Mouse (Mus musculus) left cerebral cortex, adult 11 months (tissue): ENCODE results near the gene Mad1l1.
"Not testable (repeated sequence)": the region's sequence is repeated elsewhere in the genome, so short reads cannot be mapped to it uniquely, and the experiment has no call there.

Experiments
- DNase-seq: peaks from one replicate; pipeline ENCODE4 v3.0.0; 2022; ENCODE audit warnings: low spot score

Gene Mad1l1

DNA sequence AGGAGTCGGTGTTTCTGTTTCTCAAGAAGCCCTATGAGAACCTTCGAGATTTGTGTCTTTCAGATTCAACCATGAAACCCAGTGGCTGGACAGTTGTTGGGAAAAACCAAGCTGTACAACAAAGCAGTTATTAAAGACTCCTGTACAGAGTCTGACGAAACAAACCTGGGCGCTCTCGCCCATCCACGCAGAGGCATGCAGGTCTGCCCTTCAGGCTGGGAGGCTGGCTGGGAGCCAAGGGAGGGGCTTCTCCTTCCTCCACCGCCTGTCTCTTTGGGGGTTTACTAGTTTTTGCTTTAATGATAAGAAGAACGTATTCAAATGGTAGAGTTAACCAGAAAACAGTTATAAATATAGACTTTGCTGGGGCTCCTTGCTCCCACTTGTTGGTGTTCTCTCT lies 314.5 kb downstream of the Mad1l1 start:
- DNase-seq: no peak

DNA sequence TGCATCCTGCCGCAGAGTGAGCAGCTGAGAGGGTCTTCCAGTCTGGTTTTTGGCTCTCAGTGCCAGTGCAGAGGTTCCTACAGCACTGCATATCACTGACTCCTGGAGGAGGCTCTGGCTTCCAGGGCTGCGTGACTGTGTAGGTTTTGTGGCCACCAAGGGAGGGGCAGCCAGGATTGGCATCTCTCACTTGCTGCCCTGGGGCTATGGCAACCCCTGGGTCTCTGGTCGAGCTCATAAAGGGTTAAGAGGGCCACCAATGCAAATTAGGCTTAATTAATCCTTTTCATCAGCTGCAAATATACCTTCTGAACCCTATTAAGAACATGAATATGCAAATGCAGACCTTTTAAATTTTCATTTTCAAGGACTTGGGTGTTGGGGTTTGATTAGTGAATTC lies 318.8 kb downstream of the Mad1l1 start:
- no peak for DNase-seq

DNA sequence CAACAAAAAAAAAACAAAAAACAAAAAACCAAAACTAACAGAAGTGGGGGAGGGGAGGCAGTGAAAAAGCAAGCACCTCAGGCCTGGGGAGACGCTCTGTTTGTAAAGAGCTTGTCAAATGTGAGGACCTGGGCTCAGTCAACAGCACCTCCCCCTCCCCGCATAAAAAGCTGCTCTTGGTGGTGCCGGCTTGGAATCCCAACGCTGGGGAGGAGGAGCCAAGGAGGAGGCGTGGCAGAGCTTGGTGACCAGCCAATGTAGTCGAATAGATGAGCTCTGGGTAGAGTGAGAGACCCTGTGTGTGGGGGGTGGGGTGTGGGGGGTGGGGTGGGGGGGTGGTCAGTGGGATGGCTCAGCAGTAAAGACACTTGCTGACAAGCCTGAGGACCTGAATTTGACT lies 322.4 kb downstream of the Mad1l1 start:
- no peak for DNase-seq

DNA sequence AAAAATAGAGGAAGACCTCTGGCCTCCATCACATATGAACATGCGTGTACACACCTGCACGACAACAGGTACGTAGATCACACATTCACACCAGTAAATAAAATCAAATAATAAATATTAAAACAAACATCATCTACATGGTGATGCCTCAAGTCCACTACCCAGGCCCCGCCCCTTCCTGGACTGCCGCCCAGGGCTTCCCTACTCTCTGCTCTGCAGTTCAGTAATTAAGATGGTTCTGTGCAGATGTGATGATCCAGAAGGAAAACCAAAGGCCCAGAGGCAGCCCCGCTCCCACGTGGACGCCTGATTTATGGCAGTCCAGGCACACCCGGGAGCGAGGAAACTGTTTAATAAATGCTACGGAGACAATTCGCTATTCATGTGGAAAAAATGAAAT lies 323.0 kb downstream of the Mad1l1 start:
- not testable (repeated sequence) for DNase-seq

DNA sequence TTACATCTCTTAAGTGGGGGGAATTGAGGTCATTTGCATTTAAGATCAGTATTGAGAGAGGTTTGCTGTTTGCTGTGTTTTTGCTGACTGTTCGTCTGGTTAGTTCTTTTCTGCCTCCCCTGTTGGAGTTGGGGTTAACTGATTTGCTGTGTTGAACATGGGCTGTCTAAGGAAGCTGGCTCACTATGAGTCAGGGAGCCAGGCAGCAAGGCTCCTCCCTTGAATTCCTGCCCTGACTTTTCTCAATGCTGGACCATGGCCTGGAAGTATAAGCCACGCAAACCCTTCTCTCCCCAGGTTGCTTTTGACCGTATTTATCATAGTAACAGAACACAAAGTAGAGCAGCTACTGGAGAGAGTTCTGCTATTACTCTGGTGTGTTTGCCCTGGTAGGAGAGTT lies 329.8 kb downstream of the Mad1l1 start:
- DNase-seq: no peak

DNA sequence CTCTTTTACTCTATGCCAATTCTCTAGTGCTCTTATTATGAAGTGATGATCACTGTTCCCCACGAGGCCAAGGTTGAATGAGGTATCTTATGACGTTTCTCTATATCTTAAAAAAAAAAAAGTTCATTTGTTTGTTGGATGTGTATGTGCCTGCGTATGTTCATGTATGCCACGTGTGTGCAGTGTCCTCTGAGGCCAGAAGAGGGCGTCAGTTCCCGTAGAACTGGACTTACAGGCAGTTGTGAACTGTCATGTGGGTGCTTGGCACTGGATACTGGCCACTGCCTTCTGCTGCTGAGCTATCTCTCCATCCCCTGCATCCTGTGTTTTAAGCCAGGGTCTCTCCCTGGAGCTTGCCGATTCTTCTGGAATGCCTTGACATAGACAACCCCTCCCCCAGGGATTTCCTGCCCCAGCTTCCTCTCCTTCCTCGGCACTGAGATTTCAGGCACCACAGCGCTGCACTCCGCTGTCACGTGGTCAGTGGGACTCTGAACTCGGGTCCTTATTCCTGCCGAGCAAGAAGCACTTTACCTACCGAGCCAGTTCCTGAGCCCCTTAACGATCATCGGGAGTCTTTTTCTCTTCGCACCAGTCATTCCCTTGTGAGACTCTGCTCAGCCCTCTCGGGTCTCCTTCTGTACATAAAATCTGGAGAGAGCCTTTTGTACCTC lies 336.1 kb downstream of the Mad1l1 start:
- no peak for DNase-seq

DNA sequence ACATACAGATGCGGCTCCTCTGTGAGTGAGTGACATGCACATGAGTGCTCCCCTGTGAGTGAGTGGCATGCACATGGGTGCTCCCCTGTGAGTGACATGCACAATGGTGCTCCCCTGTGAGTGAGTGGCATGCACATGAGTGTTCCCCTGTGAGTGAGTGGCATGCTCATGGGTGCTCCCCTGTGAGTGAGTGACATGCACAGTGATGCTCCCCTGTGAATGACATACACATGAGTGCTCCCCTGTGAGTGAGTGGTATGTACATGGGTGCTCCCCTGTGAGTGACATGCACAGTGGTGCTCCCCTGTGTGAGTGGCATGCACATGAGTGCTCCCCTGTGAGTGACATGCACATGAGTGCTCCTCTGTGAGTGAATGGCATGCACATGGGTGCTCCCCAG lies 339.4 kb downstream of the Mad1l1 start:
- no peak for DNase-seq

DNA sequence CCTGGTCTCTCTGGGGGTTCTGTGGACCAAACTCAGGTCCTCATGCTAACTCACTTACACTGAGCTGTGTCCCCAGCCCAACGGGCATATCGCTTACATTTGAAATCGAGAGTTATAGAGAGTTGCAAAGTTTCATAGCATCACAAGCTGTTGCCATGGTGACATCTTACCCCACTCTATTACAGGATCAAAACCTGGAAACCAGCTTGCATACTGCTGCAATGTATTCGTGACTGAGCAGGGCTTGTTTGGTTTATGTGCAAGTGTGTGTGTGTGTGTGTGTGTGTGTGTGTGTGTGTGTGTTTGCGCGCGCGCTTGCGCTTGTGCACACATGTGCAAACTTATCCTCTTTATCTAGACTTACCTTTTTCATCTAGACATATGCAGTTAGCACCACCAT lies 342.0 kb downstream of the Mad1l1 start:
- DNase-seq: peak; percentile 21

DNA sequence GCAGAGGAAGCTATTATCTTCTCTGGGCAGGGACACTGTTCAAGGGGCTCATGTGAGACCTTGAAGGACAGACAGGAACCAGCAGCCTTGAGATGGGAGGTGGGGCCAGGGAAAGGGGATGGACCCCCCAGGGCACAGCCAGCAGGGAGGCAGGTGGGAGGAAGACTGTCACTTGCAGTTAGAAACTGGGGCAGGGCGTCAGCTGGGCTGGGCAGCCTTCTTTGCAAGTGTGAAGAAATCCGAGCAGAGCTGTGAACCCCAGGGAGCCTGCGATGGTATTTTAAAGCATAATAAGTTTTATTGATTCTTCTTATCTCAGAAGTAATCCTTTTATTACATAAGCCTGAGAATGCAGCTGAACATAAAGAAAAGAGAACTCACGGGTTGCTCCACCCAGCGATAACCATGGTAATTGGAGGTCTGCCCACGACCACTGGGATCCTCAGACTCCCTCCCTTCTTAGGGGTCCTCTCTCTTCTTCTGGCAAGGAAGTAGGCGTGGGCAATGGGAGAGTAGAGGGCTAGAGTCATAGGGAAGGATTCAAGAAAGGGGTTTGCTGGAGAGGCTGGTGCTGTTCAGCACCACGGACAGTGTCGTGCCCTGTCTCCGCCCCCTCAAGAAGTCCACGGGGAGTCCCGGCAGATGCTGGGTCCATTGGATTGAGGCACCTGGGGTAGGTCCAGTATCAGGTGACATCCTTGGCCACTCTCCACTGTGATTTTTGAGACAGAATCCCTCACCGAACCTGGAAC lies 342.7 kb downstream of the Mad1l1 start:
- no peak for DNase-seq

DNA sequence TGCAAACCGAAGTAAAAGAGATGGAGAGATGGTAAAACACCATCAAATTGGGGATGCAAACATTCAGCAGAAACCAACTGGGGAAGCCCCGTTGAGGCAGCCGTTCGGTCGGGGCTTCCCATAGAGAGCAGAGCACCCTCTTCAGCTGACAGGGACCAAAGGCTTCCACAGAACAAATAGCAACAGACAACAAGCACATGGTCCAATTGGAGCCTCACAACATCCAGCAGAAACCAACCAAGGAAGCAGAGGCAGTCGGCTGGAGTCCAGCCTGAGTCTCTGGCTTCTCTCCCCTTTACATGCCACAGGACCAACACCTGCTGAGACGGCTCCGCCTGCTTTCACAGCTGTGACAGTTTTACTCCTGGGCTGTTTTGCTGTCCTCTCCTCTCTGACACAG lies 343.9 kb downstream of the Mad1l1 start:
- DNase-seq: no peak

DNA sequence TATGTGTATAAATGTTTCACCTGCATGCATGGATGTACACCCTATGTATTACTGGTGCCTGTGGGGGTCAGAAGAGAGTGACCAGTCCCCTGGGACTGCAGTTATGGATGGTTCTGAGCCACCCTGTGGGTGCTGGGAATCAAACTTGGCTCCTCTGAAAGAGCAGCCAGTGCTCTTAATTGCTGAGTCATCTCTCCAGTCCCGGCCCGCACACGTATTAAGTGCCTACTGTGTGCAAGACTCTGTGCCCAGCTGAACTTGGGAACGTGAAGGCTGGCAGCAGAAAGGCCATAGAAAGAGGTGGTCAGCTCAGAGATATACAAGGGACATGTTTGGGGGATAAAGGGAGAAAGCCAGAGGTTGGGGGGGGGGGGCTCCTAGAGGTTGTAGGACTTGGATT lies 344.8 kb downstream of the Mad1l1 start:
- DNase-seq: no peak

DNA sequence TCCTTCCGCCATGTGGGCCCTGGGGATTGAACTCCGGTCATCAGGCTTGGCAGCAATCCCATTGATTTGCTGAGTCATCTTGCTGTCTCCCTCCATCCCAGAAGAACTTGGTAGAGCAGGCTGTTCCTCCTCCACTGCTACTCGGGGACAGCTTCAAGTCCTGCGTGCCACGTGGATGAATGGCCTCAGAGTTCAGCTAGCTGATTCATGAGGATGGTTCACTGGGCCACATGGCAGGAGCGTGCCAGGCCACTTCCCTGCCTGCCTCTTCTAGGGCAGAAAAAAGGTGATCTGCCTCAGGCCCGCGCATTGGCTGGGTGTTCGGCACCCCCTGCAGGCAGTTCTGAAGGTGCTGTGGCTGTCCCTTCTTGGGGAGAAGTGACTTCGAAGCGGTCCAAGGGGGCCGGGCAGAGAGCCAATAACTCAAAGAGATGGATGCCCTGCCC lies 351.1 kb downstream of the Mad1l1 start:
- DNase-seq: no peak

DNA sequence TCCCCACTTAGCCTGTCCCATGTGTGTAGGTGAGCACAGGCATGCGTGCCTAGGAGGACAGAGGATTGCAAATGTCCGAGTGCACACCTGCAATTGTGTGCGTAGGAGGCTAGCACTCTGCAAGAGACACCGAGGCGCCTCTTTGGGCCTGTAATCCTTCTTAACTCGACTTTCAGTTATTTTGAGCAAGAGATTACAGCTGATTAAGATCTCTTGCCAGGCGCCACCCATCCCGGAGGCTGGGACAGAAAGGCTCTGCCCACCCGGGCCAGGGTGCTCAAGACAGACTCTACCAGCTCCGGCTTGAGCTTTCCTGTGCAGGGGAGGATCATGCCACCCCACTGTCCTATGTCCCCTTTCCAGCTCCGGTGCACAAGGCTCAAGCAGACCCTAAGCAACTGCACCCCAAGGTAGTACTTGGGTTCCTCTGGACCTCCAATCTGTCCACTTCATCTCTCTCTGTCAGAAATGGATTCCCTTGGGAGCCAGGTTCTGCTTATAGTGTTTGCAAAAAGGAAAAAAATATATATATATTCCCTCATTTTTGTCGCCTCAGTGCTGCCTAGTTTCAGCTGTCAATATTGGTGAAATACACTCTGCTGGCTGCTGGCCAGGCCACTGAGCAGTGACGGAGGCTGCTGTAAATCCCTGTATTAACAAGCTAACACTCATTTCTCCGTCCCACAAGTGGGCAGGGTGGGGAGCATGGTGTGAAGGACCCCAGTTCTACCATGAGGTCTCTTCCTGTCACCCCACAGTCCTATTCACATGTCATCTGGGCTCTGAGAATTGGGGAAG lies 352.0 kb downstream of the Mad1l1 start:
- DNase-seq: no peak

DNA sequence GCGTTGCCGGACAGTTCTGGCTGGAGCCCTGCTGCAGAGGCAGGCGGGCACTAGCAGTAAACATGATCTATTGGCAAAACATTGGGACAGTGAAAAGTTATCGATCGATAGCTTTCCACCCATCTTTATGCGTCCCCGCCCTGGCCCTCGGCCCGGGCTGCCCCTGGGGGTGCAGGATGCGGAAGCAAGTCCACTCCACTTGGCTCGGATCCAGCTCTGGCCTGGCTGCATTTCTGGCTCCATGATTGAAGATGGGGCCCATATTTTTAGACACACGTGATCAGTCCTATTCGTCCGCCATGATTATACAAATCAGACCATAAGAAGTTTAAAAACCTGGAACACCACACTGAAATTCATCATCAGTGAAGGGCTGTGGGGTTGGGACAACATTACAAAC lies 355.8 kb downstream of the Mad1l1 start:
- DNase-seq: no peak

DNA sequence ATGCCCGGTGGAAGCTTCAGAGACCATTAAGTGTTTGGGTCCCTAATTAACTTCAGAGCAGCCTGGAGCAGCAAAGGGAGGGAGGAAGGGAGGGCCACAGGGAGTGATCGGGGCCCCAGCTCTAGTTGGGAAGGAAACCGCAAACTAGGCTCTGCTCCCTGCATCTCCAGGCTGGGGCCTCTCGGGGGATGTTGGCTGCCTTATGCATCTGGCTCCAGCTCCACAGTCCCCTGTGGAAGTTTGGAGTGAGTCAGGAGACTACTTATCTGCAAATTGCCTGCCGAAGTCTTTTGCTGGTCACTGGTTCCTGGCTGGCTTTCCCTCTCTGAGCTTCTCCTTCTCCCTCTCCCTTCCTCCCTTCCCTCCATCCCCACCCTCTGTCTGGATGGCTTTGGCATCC lies 357.0 kb downstream of the Mad1l1 start:
- no peak for DNase-seq

DNA sequence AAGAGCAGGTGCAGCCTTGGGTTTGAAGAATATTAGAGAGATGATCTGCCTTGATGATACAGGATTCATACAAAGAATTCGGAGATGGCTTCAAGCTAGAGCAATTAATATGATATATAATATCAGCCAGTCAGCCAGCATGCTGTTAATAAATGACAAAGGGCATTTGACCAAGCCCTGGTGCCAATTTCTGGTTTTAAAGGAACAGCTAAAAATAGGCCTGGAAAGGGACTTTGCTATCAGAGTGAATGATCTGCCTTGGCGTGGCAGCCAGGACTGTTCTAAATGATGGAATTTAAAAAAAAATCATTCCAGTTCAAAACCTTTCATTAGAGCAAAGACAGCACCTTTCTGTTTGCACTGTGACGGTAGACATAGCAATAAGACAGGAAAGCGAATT lies 361.6 kb downstream of the Mad1l1 start:
- no peak for DNase-seq
